14 mouse cellular contexts compared by ENCODE assay signal in genomic region chr11:85706630-85707029, GRCm38 (mm10).
DNase-seq lines count a peak whose midpoint lies in the region; TF ChIP-seq lines count a peak whose summit lies in the region.
"Had no signal": no experiment of that assay in that cellular context is flagged by ENCODE, and none has a peak within 500 bp of the region (broad histone marks: within the 10 kb centered on the region; RNA-seq: fewer than 3 reads in every experiment).

No protein-coding gene starts in this region.

- DNase-seq in left cerebral cortex, adult 2 months (ENCODE audit: extremely low spot score in 1 of 2, low spot score in 2 of 2) = no peak
- DNase-seq in left cerebral cortex, postnatal 14 days (ENCODE audit: low spot score in 2 of 2) = no peak
- DNase-seq in B cell, adult 2 months = peak; percentile 11 to 18
- peak; percentile 66 for DNase-seq in ES-CJ7 (ENCODE audit: low read depth, low spot score)
- no peak for DNase-seq in layer of hippocampus, adult 11-12 months (ENCODE audit: low spot score)
- DNase-seq in frontal cortex, postnatal 36 days (ENCODE audit: low spot score in 2 of 2) = no peak
- DNase-seq: adrenal gland, adult 2 months; cerebellum, postnatal 36 days; gastrocnemius, postnatal 14 days; thymus, postnatal 25 days had no signal

- no peaks in the 10 kb centered on the region for H3K4me1 ChIP-seq in cortical plate, adult 2 months (ENCODE audit: control insufficient read depth, insufficient read depth, low read length)
- H3K4me1 ChIP-seq: hindbrain, embryonic 12.5 days; midbrain, embryonic 12.5 days; neural tube, embryonic 15.5 days had no signal

- TF ChIP-seq CTCF in left cerebral cortex, adult 2 months (IDR thresholded peaks at IDR 0.05) = peak; percentile 41
- TF ChIP-seq CTCF in cortical plate, adult 2 months (IDR thresholded peaks at IDR 0.05; ENCODE audit: extremely low read depth, insufficient read depth, low read length) = peak; percentile 24; the same call in 1 of the 2 replicates

- H3K4me3 ChIP-seq in left cerebral cortex, adult 2 months = no peak overlapping the region
- no peak overlapping the region for H3K4me3 ChIP-seq in cortical plate, adult 2 months (ENCODE audit: insufficient read depth, low read length)
- H3K4me3 ChIP-seq: hindbrain, embryonic 12.5 days; midbrain, embryonic 12.5 days; neural tube, embryonic 15.5 days had no signal

- no peak overlapping the region for H3K27ac ChIP-seq in left cerebral cortex, adult 2 months
- no peak overlapping the region for H3K27ac ChIP-seq in cortical plate, adult 2 months (ENCODE audit: insufficient read depth, low read length)
- H3K27ac ChIP-seq: hindbrain, embryonic 12.5 days; midbrain, embryonic 12.5 days; neural tube, embryonic 15.5 days had no signal

- intact Hi-C loops in left cerebral cortex, adult 2 months (cut with DNase I) = no loop called here
- intact Hi-C loops in left cerebral cortex, postnatal 14 days (cut with DNase I) = no loop called here

- no peak for TF ChIP-seq POLR2A in cortical plate, adult 2 months (IDR thresholded peaks at IDR 0.05; ENCODE audit: extremely low read depth, insufficient read depth, low read length)

Comparison
In these comparisons a context has a peak if more than half of its experiments do, and no peak if none do; other contexts are left out.
1. DNase-seq: peak in B cell, adult 2 months (2 of 2) and ES-CJ7 (single experiment); none in left cerebral cortex, adult 2 months (0 of 2), left cerebral cortex, postnatal 14 days (0 of 2), layer of hippocampus, adult 11-12 months (single experiment) and frontal cortex, postnatal 36 days (0 of 2).